Mouse (Mus musculus) embryonic stem cell, embryonic (primary cell): Measurements from ENCODE around the gene Rin2.

Experiments used
- CTCF ChIA-PET, 4 experiments: fragments of 300-600 bp in 2 of 4; fragments of 350-600 bp in 2 of 4; sonication (Branson Sonifier 250); formaldehyde crosslinking; loops; one replicate each; lab custom pipeline; 2022; ENCODE audit warnings: inconsistent platforms in 2 of 4; lab: Charles Lee
- POLR2A ChIA-PET, 4 experiments: fragments of 300-600 bp in 2 of 4; fragments of 350-600 bp in 2 of 4; sonication (Branson Sonifier 250); formaldehyde crosslinking; loops; one replicate each; lab custom pipeline; 2022; ENCODE audit warnings: antibody characterized with exemption in 4 of 4, inconsistent platforms in 1 of 4; lab: Charles Lee

Rin2 gene

DNA sequence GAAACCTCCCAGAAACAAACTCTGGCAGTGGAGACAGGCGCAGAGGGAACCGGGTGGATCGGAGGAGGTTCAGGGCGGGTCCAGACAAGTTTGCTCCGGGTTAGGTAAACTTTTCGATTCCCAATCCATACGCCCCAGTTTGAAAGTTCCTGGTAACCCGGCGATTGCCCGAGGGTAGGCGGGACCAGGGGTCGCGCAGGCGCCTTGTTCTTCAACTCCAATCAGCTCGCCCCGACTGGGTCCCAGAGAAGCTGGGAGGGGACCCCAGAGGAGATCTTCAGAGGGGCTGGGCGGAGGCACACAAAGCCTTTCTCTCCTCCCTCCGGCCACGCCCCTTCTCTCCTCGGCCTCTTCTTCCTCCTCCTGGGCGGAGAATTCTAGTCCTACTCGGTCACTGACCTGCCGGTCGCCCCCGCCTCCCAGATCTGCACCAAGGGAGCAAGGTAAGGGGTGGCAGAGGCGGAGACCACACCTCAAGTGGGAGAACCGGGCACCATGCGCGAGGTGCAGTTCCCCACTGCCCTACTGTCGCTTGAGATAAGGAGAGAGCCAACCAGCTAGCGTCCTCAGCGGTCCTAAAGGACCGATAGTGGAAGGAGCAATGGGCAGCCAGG, at the start of gene Rin2:
Gene Rin2 (plus strand): TSS at position 74 of the 614 bp plus-strand sequence.
- CTCF ChIA-PET = interaction anchor here in 2 of 4 experiments (0.5 to 1.5 kb wide), 2 partner anchors 52 to 62 kb away, joined by 3 to 7 read pairs; no protein-coding TSS in a partner anchor
- POLR2A ChIA-PET = interaction anchor here in 3 of 4 experiments (0.5 to 1.9 kb wide), 16 partner anchors 8 to 1337 kb away, joined by 3 to 6 read pairs (median 3); partner anchors contain the start of gene Xrn2 (in 1 of the 3)

GRCm38 (mm10) chr2:145631123-145631798, 43.8 kb upstream of the Rin2 start:
- ChIA-PET CTCF (interaction anchor here in 2 of 4 experiments (0.7 to 0.9 kb wide), 2 partner anchors 18 kb away, joined by 3 read pairs; no protein-coding TSS in a partner anchor), POLR2A (interaction anchor here in 2 of 4 experiments (0.5 to 1.2 kb wide), 2 partner anchors 11 to 99 kb away, joined by 4 to 5 read pairs; no protein-coding TSS in a partner anchor)

- POLR2A ChIA-PET = interaction anchor here in 2 of 4 experiments (0.5 to 1.2 kb wide), 2 partner anchors 11 to 99 kb away, joined by 4 to 5 read pairs; no protein-coding TSS in a partner anchor
Measured at GRCm38 (mm10) chr2:145631799-145632174, 43.2 kb upstream of the Rin2 start.

GRCm38 (mm10) chr2:145633811-145634210, 41.2 kb upstream of the Rin2 start:
- POLR2A ChIA-PET = no interaction called here
- CTCF ChIA-PET = no interaction called here

More at GRCm38 (mm10) chr2:145631799-145632174, 43.2 kb upstream of the Rin2 start:
- CTCF ChIA-PET = interaction anchor here in 2 of 4 experiments (0.7 to 0.9 kb wide), 2 partner anchors 19 kb away, joined by 3 read pairs; no protein-coding TSS in a partner anchor

DNA sequence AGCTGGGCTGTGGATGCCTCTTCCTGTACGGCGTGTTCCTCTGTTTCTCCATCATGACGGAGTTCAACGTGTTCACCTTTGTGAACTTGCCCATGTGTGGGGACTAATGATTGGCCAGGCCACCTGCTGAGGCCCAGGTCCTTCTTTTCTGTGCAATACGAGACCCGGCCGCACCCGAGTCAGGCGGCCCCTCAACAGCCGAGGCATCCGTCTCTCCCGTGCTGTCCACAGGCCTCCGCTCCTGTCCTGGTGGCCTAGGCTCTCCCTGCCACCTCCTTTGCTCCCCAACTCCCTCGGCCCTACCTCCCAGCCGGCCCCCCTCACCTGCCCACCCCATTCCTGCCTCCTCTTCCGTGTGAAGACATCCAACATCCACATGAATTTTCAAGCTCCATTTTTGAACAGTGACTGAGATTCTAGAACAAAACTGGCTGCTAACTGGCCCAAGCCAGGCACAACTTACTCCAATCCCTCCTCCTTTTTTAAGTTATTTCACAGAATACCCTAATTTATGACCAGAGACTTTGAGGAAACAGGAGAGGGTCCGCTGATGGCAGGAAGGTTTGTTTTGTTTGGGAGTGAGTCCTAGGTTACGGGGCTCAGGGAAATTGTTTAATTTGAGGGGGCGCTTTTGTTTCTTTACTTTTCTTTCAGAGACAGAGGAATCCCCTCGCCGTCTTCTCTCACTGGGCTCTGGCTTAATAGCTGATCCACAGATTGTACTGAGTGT, 34.6 kb upstream of the Rin2 start:
- CTCF ChIA-PET = interaction anchor here in 2 of 4 experiments (0.6 kb wide), 2 partner anchors 15 to 53 kb away, joined by 3 read pairs; no protein-coding TSS in a partner anchor
- POLR2A ChIA-PET = no interaction called here

DNA sequence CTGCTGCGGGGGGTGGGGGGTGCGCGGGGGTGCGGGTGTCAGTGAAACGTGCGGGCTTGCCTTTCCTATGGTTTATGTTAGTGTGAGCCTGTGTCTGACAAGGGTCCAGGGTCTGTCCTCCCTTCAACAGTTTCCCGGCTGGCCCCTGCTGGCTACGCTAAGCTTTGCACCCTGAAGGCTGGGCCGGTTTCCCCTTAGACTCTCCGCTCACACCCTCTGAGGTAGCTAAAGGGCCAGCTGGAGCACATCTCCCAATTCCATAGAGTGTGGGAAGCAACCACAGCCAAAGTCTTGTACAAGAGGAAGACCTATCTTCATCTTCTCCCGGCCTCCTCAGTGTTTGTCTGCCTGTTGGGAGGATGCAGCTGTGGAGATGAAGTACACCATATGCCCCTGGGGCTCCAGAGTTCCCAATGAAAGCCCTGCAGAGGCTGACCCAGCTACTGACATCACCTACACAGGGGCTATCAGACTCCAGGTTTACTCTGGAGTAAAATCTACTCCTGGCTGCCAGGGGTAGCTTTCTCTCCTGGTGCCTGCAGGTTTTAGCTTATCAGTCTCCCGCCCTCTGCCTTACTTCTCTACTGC, 19.5 kb upstream of the Rin2 start:
- CTCF ChIA-PET = interaction anchor here (0.6 to 1.4 kb wide), 10 partner anchors 14 to 1904 kb away, joined by 3 to 9 read pairs (median 3); no protein-coding TSS in a partner anchor
- POLR2A ChIA-PET = interaction anchor here in 2 of 4 experiments (0.7 to 1.2 kb wide), 2 partner anchors 9 to 402 kb away, joined by 3 read pairs; no protein-coding TSS in a partner anchor

- ChIA-PET POLR2A (no interaction called here), CTCF (interaction anchor here in 3 of 4 experiments (0.9 to 1.4 kb wide), 4 partner anchors 41 to 139 kb away, joined by 3 to 9 read pairs (median 3); no protein-coding TSS in a partner anchor)
Measured at GRCm38 (mm10) chr2:145656121-145656520, 18.9 kb upstream of the Rin2 start.

- CTCF ChIA-PET = interaction anchor here in 2 of 4 experiments (0.9 to 1.4 kb wide), 2 partner anchors 44 to 140 kb away, joined by 3 read pairs; no protein-coding TSS in a partner anchor
- POLR2A ChIA-PET = no interaction called here
Measured at GRCm38 (mm10) chr2:145656716-145657115, 18.3 kb upstream of the Rin2 start.

DNA sequence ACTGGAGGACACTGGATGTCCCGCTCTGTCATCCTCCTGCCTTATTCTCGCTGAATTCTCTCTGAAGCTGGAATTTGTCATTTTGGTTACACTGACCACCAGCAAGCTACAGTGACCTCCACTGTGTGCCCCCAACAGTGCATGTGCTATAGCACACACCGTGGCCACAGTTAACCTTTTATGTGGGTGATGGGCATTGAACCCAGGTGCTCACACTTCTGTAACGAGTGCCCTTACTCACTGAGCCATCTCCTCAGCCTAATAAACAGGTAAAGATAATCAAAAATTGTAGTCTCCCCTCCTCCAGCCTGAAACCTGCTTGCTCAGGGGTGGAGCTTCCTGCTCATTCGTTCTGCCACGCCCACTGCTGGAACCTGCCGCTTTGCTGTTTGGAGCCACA, 13.8 kb upstream of the Rin2 start:
- ChIA-PET CTCF (interaction anchor here in 1 of 4 experiments (1.4 kb wide), 1 partner anchor 48 kb away, joined by 3 read pairs; no protein-coding TSS in a partner anchor), POLR2A (no interaction called here)

DNA sequence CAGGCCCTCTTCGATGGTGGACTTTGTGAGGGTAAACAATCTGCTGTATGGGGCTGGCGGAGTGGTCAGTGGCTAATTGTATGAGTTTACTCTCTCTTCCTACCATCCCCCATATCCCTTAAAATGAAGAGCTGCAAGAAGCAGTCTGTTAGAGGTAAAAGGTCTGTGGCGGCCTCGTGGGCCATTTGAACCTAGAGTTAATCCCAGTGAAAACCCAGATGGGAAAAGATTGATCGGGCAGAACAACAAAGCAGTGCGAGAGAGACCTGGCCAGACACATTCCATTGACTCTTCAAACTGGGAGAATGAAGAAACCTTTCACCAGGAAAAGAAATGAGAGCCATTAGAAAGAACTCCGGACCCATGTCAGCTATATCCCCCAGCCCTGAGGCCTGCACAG, 11.1 kb upstream of the Rin2 start:
- ChIA-PET CTCF (no interaction called here), POLR2A (no interaction called here)

DNA sequence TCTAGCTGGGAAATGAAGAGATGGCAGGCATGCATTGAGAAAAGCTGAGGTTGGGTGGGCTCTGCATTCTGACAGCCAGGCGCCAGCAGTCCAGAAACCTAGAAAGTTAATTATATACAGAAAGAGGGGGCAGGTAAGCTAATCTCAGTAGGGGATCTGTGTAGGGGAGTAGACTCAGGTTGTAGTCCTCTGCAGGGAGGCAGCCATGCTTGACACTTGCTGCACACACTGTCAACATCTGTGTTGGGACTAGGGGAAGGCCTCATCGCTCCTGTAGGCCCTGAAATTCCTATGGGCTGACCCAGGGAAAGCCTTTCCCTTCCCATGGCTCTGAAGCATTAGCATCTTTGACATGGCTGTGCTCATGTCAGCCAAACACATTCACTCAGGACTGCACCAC, 10.7 kb upstream of the Rin2 start:
- ChIA-PET CTCF (no interaction called here), POLR2A (no interaction called here)

GRCm38 (mm10) chr2:145668135-145668534, 6.9 kb upstream of the Rin2 start:
- ChIA-PET POLR2A (no interaction called here), CTCF (no interaction called here)

- CTCF ChIA-PET = no interaction called here
- POLR2A ChIA-PET = no interaction called here
Measured at GRCm38 (mm10) chr2:145670131-145670530, 4.9 kb upstream of the Rin2 start.

GRCm38 (mm10) chr2:145674496-145675141, 396 bp upstream of the Rin2 start:
- CTCF ChIA-PET = interaction anchor here in 1 of 4 experiments (1.5 kb wide), 1 partner anchor 62 kb away, joined by 7 read pairs; no protein-coding TSS in a partner anchor
- POLR2A ChIA-PET = interaction anchor here in 2 of 4 experiments (0.6 to 1.9 kb wide), 8 partner anchors 11 to 1338 kb away, joined by 3 to 6 read pairs (median 3); partner anchors contain the start of gene Xrn2 (in 1 of the 2)

GRCm38 (mm10) chr2:145675756-145676543, 935 bp downstream of the Rin2 start:
- ChIA-PET CTCF (interaction anchor here in 2 of 4 experiments (0.5 to 1.5 kb wide), 2 partner anchors 53 to 63 kb away, joined by 3 to 7 read pairs; no protein-coding TSS in a partner anchor), POLR2A (interaction anchor here in 3 of 4 experiments (0.5 to 1.9 kb wide), 16 partner anchors 8 to 1337 kb away, joined by 3 to 6 read pairs (median 3); partner anchors contain the start of gene Xrn2 (in 1 of the 3))

GRCm38 (mm10) chr2:145676544-145676925, 1.5 kb downstream of the Rin2 start:
- POLR2A ChIA-PET = interaction anchor here in 2 of 4 experiments (0.6 to 1.5 kb wide), 5 partner anchors 8 to 735 kb away, joined by 3 to 4 read pairs (median 3); no protein-coding TSS in a partner anchor
- CTCF ChIA-PET = no interaction called here

- ChIA-PET POLR2A (interaction anchor here in 1 of 4 experiments (0.6 to 0.7 kb wide), 2 partner anchors 71 to 376 kb away, joined by 3 read pairs; no protein-coding TSS in a partner anchor), CTCF (no interaction called here)
Measured at GRCm38 (mm10) chr2:145676936-145677335, 1.9 kb downstream of the Rin2 start.
